Mouse (Mus musculus): ENCODE data around the gene Ano6.

- TF ChIP-seq MXI1 (IDR thresholded peaks at IDR 0.05; ENCODE audit: low read depth, low read length): no peak
- TF ChIP-seq CTCF (conservative IDR thresholded peaks at IDR 0.05 in 1 of 2, IDR thresholded peaks at IDR 0.05 in 1 of 2; ENCODE audit: low read depth in 2 of 2, low read length in 2 of 2): no peak
- no peak for TF ChIP-seq RCOR1 (conservative IDR thresholded peaks at IDR 0.05; ENCODE audit: low read depth, low read length)
- TF ChIP-seq NRF1 (IDR thresholded peaks at IDR 0.05; ENCODE audit: low read depth, low read length): no peak
- no peak for TF ChIP-seq CHD2 (IDR thresholded peaks at IDR 0.05; ENCODE audit: low read length)
Observed at GRCm38 (mm10) chr15:95906891-95907290, 116.2 kb downstream of the Ano6 start.

Measured in CH12.LX (cell line).